Mouse (Mus musculus) lung, postnatal 0 days (tissue): ENCODE results near the gene Prlhr.

Experiments used
- CTCF ChIP-seq: IDR thresholded peaks from 2 replicates; pipeline ENCODE4 v1.5.1; 2016; ENCODE audit warnings: antibody characterized with exemption, mild to moderate bottlenecking
- EP300 ChIP-seq: IDR thresholded peaks from 2 replicates; pipeline ENCODE4 v1.6.1; 2016; ENCODE audit warnings: antibody characterized with exemption, mild to moderate bottlenecking, control low read depth

- peak; percentile 78 for TF ChIP-seq CTCF
- TF ChIP-seq EP300 = no peak
Observed at GRCm38 (mm10) chr19:60466953-60467570, 1.0 kb downstream of the Prlhr start.
